Mouse (Mus musculus): ENCODE measurements around the gene Zfp683.

- TF ChIP-seq RAD21 (IDR thresholded peaks at IDR 0.05; ENCODE audit: low read depth, low read length), result no peak
- TF ChIP-seq BHLHE40 (IDR thresholded peaks at IDR 0.05; ENCODE audit: low read depth, low read length), result no peak
Measured at GRCm38 (mm10) chr4:134082460-134082859, 28.8 kb downstream of the Zfp683 start.
